Mouse (Mus musculus) heart, adult 18-20 months (tissue): ENCODE results near the gene Rpl35. TPM values are rescaled to one million over a fixed set of nuclear protein-coding genes. Genes with fewer than 3 reads are reported as not detected.

ENCODE experiments used
- total RNA-seq, 2 experiments: library from RNA; stranded (reverse); gene quantifications; 2 replicates each; pipeline ENCODE4 v1.2.3; 2021

Gene Rpl35
- total RNA-seq, 2 experiments from 2014 or later = 336 to 368 TPM

Other genes starting within 250 kb of the Rpl35 start
- 1 to 10 TPM in 1 of 2 experiments, under 1 TPM in 1; 0.82 to 1.2 TPM for gene Nr6a1, start 77.9 kb downstream of the Rpl35 start, total RNA-seq
- gene Olfml2a, start 73.6 kb downstream of the Rpl35 start, total RNA-seq = 1 to 10 TPM; 2.9 to 4.8 TPM
- under 1 TPM in 1 of 2 experiments, not detected in 1; 0.18 TPM for gene Wdr38, start 8.1 kb downstream of the Rpl35 start, total RNA-seq
- 100 to 1,000 TPM in 1 of 2 experiments, 10 to 100 TPM in 1; 96.6 to 115 TPM for gene Arpc5l, start 276 bp downstream of the Rpl35 start, total RNA-seq
- gene Golga1, start 59.9 kb upstream of the Rpl35 start, total RNA-seq = 10 to 100 TPM; 14.2 to 16.0 TPM
- gene Scai, start 185.1 kb upstream of the Rpl35 start, total RNA-seq = 1 to 10 TPM; 5.0 to 5.1 TPM
- 10 to 100 TPM; 56.3 to 56.5 TPM for gene Ppp6c, start 220.8 kb upstream of the Rpl35 start, total RNA-seq